Mouse (Mus musculus): ENCODE measurements around the gene Tubgcp3. TPM values are rescaled to one million over a fixed set of nuclear protein-coding genes. Genes with fewer than 3 reads are reported as not detected.
"Not testable (repeated sequence)": the region's sequence is repeated elsewhere in the genome, so short reads cannot be mapped to it uniquely, and the experiment has no call there.

Gene Tubgcp3
- polyA plus RNA-seq, 1 experiment from 2014 or later, result 13.5 TPM

GRCm38 (mm10) chr8:12668832-12669231 lies 3.2 kb downstream of the Tubgcp3 start:
- WGBS, result 86% methylated on average over 6 of the region's 6 CpGs
- ATAC-seq (ENCODE audit: low FRiP score, low TSS enrichment), result no peak

GRCm38 (mm10) chr8:12666530-12666929 lies 5.5 kb downstream of the Tubgcp3 start:
- H3K4me3 ChIP-seq (ENCODE audit: low read depth, low read length); H3K4me1 ChIP-seq (replicated peaks; ENCODE audit: control insufficient read depth, insufficient read depth); H3K9me3 ChIP-seq (ENCODE audit: control insufficient read depth, low read length); DNase-seq (ENCODE audit: low spot score); H3K4me2 ChIP-seq (replicated peaks; ENCODE audit: low read depth); ATAC-seq (ENCODE audit: low FRiP score, low TSS enrichment); H3K27ac ChIP-seq (replicated peaks); H3K36me3 ChIP-seq (ENCODE audit: control insufficient read depth, insufficient read depth, low read length); H3K9ac ChIP-seq (ENCODE audit: low read length); H3K27me3 ChIP-seq (ENCODE audit: control insufficient read depth, insufficient read depth, low read length): not testable (repeated sequence)
- 78% methylated on average over 3 of the region's 3 CpGs for WGBS

More at GRCm38 (mm10) chr8:12668832-12669231, 3.2 kb downstream of the Tubgcp3 start:
- Histone ChIP-seq H3K36me3 (ENCODE audit: control insufficient read depth, insufficient read depth, low read length) (no peaks in the 10 kb centered on the region), H3K9ac (ENCODE audit: low read length) (no peak overlapping the region), H3K4me2 (replicated peaks; ENCODE audit: low read depth) (no peak overlapping the region), H3K9me3 (ENCODE audit: control insufficient read depth, low read length) (no peaks in the 10 kb centered on the region), H3K27ac (replicated peaks) (no peak overlapping the region), H3K27me3 (ENCODE audit: control insufficient read depth, insufficient read depth, low read length) (no peaks in the 10 kb centered on the region), H3K4me1 (replicated peaks; ENCODE audit: control insufficient read depth, insufficient read depth) (peaks cover 4% of the 10 kb centered on the region), H3K4me3 (ENCODE audit: low read depth, low read length) (no peak overlapping the region)
- no peak for DNase-seq (ENCODE audit: low spot score)
- TF ChIP-seq CTCF (IDR thresholded peaks at IDR 0.05; ENCODE audit: low read depth) (no peak), EP300 (optimal IDR thresholded peaks at IDR 0.05) (no peak)

GRCm38 (mm10) chr8:12663105-12663456 lies 9.0 kb downstream of the Tubgcp3 start:
- Histone ChIP-seq H3K9me3 (ENCODE audit: control insufficient read depth, low read length) (no peaks in the 10 kb centered on the region), H3K4me3 (ENCODE audit: low read depth, low read length) (no peak overlapping the region), H3K4me2 (replicated peaks; ENCODE audit: low read depth) (no peak overlapping the region), H3K36me3 (ENCODE audit: control insufficient read depth, insufficient read depth, low read length) (peaks cover 6% of the 10 kb centered on the region; the same call in 1 of the 2 replicates), H3K9ac (ENCODE audit: low read length) (no peak overlapping the region), H3K4me1 (replicated peaks; ENCODE audit: control insufficient read depth, insufficient read depth) (no peaks in the 10 kb centered on the region), H3K27me3 (ENCODE audit: control insufficient read depth, insufficient read depth, low read length) (no peaks in the 10 kb centered on the region), H3K27ac (replicated peaks) (no peak overlapping the region)
- ATAC-seq (ENCODE audit: low FRiP score, low TSS enrichment) (no peak), DNase-seq (ENCODE audit: low spot score) (no peak)
- 79% methylated on average over 5 of the region's 5 CpGs for WGBS
- no peak for TF ChIP-seq EP300 (optimal IDR thresholded peaks at IDR 0.05)
- no peak for TF ChIP-seq CTCF (IDR thresholded peaks at IDR 0.05; ENCODE audit: low read depth)

GRCm38 (mm10) chr8:12662375-12663104 lies 9.5 kb downstream of the Tubgcp3 start:
- H3K9me3 ChIP-seq (ENCODE audit: control insufficient read depth, low read length), result no peaks in the 10 kb centered on the region
- 89% methylated on average over 4 of the region's 4 CpGs for WGBS
- H3K9ac ChIP-seq (ENCODE audit: low read length), result no peak overlapping the region
- no peak for DNase-seq (ENCODE audit: low spot score)
- no peaks in the 10 kb centered on the region for H3K27me3 ChIP-seq (ENCODE audit: control insufficient read depth, insufficient read depth, low read length)
- TF ChIP-seq CTCF (IDR thresholded peaks at IDR 0.05; ENCODE audit: low read depth) (no peak), EP300 (optimal IDR thresholded peaks at IDR 0.05) (no peak)
- no peak for ATAC-seq (ENCODE audit: low FRiP score, low TSS enrichment)
- peaks cover 11% of the 10 kb centered on the region; the same call in 1 of the 2 replicates for H3K36me3 ChIP-seq (ENCODE audit: control insufficient read depth, insufficient read depth, low read length)
- no peaks in the 10 kb centered on the region for H3K4me1 ChIP-seq (replicated peaks; ENCODE audit: control insufficient read depth, insufficient read depth)
- H3K27ac ChIP-seq (replicated peaks), result no peak overlapping the region
- H3K4me3 ChIP-seq (ENCODE audit: low read depth, low read length), result no peak overlapping the region
- H3K4me2 ChIP-seq (replicated peaks; ENCODE audit: low read depth), result no peak overlapping the region

GRCm38 (mm10) chr8:12657411-12657810 lies 14.6 kb downstream of the Tubgcp3 start:
- DNase-seq (ENCODE audit: low spot score) (no peak), ATAC-seq (ENCODE audit: low FRiP score, low TSS enrichment) (no peak)
- WGBS, result 88% methylated on average over 16 of the region's 16 CpGs
- peaks cover 29% of the 10 kb centered on the region for H3K36me3 ChIP-seq (ENCODE audit: control insufficient read depth, insufficient read depth, low read length)
- no peaks in the 10 kb centered on the region for H3K9me3 ChIP-seq (ENCODE audit: control insufficient read depth, low read length)
- no peak overlapping the region for H3K9ac ChIP-seq (ENCODE audit: low read length)
- H3K4me3 ChIP-seq (ENCODE audit: low read depth, low read length), result no peak overlapping the region
- no peaks in the 10 kb centered on the region for H3K27me3 ChIP-seq (ENCODE audit: control insufficient read depth, insufficient read depth, low read length)
- TF ChIP-seq EP300 (optimal IDR thresholded peaks at IDR 0.05), result no peak
- TF ChIP-seq CTCF (IDR thresholded peaks at IDR 0.05; ENCODE audit: low read depth), result no peak
- no peak overlapping the region for H3K27ac ChIP-seq (replicated peaks)
- no peaks in the 10 kb centered on the region for H3K4me1 ChIP-seq (replicated peaks; ENCODE audit: control insufficient read depth, insufficient read depth)
- H3K4me2 ChIP-seq (replicated peaks; ENCODE audit: low read depth), result no peak overlapping the region

- 66% methylated on average over 4 of the region's 4 CpGs for WGBS
- H3K4me1 ChIP-seq (replicated peaks; ENCODE audit: control insufficient read depth, insufficient read depth), result no peaks in the 10 kb centered on the region
- no peak overlapping the region for H3K9ac ChIP-seq (ENCODE audit: low read length)
- DNase-seq (ENCODE audit: low spot score) (no peak), ATAC-seq (ENCODE audit: low FRiP score, low TSS enrichment) (no peak)
- no peak overlapping the region for H3K27ac ChIP-seq (replicated peaks)
- no peaks in the 10 kb centered on the region for H3K27me3 ChIP-seq (ENCODE audit: control insufficient read depth, insufficient read depth, low read length)
- peaks cover 26% of the 10 kb centered on the region for H3K36me3 ChIP-seq (ENCODE audit: control insufficient read depth, insufficient read depth, low read length)
- H3K4me2 ChIP-seq (replicated peaks; ENCODE audit: low read depth), result no peak overlapping the region
- no peak overlapping the region for H3K4me3 ChIP-seq (ENCODE audit: low read depth, low read length)
- TF ChIP-seq EP300 (optimal IDR thresholded peaks at IDR 0.05) (no peak), CTCF (IDR thresholded peaks at IDR 0.05; ENCODE audit: low read depth) (peak; percentile 56)
- no peaks in the 10 kb centered on the region for H3K9me3 ChIP-seq (ENCODE audit: control insufficient read depth, low read length)
Observed at GRCm38 (mm10) chr8:12651246-12651645, 20.8 kb downstream of the Tubgcp3 start.
